Mouse (Mus musculus): ENCODE results near the gene Fbp1.

DNA sequence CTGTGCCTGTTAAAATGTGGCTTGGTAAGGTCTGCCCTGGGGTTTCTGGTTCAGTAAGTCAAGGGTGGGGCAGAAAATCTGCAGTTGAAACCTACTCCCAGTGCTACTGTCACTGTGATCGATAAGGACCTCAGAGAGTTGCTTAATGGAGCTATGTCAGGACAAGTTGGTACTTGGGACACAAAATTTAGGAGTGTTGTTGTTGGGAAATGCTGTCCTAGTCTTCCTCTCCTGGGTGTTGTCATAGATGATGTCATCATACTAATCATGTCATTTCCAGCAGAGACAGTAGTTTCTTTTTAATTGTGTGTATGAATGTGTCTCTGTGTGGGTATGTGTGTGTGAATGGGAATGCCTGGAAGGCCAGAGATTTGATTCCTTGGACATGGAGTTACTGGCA, 39.4 kb upstream of the Fbp1 start:
- TF ChIP-seq CTCF (IDR thresholded peaks at IDR 0.05; ENCODE audit: low read depth, low read length) (no peak), TAL1 (conservative IDR thresholded peaks at IDR 0.05; ENCODE audit: low read depth, low read length) (no peak), POLR2AphosphoS5 (IDR thresholded peaks at IDR 0.05; ENCODE audit: insufficient replicate concordance, low read depth, low read length) (no peak), GATA2 (IDR thresholded peaks at IDR 0.05; ENCODE audit: borderline replicate concordance, low read depth, low read length) (no peak), GATA1 (IDR thresholded peaks at IDR 0.05; ENCODE audit: borderline replicate concordance, low read length) (no peak)
